Mouse (Mus musculus) urinary bladder, postnatal 10 days (tissue): Measurements from ENCODE around the gene Ccdc107.

Experiments used
- DNase-seq: peaks from one replicate; pipeline ENCODE4 v3.0.0; 2022; ENCODE audit warnings: low spot score

Ccdc107 gene

DNA sequence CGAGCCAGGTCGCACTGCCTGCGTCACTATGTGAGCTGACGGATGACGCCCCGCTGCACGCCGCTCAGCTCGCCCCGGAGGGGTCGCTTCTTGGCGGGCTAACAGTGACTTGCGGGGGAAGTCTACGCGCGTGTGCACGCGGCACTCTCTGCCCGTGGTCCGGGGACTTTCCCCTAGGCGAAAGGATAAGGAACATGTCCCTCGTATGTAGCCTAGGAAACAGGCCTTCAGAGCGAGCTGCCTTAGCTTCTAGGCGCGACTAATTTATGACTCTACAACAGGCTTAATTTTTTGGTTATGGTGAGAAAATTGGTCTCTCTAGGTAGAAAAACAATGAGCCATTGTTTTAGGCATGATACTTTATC lies at the start of gene Ccdc107:
Gene Ccdc107, plus strand, starts transcription at position 80 of the 365 bp plus-strand sequence.
- DNase-seq = peak; percentile 53

DNA sequence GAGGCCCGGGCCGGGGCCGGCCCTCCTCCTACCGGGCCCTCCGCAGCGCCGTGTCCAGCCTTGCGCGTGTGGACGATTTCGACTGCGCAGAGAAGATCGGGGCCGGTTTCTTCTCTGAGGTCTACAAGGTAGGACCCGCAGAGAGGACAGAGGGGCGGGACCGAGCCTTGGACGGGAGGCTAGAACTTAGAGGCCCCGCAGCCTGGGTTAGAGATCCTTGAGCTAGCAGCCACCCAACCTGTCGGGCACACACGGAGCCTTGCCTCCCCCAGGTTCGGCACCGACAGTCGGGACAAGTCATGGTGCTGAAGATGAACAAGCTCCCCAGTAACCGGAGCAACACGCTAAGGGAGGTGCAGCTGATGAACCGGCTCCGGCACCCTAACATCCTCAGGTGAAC lies 49.2 kb upstream of the Ccdc107 start:
- no peak for DNase-seq

DNA sequence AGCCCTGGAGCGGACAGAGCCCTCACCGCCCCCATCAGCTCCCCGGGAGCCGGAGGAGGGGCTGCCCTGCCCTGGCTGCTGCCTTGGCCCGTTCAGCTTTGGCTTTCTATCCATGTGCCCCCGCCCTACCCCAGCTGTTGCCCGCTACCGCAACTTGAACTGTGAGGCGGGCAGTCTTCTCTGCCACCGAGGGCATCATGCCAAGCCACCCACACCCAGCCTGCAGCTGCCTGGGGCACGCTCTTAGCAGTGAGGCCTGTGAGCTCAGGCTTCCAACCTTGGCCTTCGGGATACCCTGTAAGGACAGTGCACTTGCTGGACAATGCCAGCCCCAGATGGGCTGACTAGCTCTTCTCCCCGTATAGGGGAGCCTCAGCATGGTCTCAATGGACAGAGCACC lies 45.4 kb upstream of the Ccdc107 start:
- no peak for DNase-seq

DNA sequence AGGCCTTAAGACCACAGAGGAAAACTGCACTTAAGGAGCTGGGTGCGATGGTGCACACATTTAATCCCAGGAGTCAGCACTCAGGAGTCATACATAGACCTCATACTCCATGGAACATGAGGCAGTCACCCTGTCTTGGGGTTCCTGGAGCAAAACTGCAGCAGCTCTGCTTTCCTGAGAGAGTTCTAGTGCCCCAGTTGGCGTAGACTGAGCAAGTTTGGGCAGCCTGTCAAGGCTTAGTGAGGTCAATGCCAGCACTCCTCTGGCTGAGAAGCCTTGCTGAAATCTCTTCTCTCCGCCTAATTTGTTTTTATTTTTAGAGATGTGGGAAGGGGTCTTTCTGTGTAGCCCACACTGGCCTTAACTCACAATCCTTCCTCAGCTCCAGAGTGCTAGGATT lies 44.1 kb upstream of the Ccdc107 start:
- DNase-seq = no peak

GRCm38 (mm10) chr4:43452315-43452714 lies 40.4 kb upstream of the Ccdc107 start:
- no peak for DNase-seq

GRCm38 (mm10) chr4:43453413-43453812 lies 39.3 kb upstream of the Ccdc107 start:
- no peak for DNase-seq

- no peak for DNase-seq
Measured at GRCm38 (mm10) chr4:43454041-43454836, 38.5 kb upstream of the Ccdc107 start, which contains the start of gene Cd72. TSS of gene Cd72 (minus strand) at chr4:43454628.

DNA sequence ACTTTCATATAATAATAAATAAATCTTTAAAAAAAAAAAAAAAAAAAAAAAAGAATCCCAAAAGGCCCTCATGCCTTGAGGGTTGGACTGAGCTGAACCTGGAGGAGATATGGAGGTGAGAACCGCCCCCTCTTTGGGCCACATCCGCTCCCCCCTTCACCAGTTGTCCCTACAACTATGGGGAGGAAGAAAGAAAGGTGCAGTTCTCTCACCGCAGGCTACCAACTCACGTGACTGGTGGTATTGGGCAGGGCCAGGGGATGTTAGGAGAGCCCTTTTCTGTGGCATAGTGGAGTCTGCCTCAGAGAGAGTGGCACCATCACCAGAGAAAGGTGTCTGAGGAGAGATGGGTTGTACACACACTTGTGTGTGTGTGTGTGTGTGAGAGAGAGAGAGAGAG lies 36.2 kb upstream of the Ccdc107 start:
- no peak for DNase-seq

- no peak for DNase-seq
Measured at GRCm38 (mm10) chr4:43457124-43457523, 35.6 kb upstream of the Ccdc107 start.

DNA sequence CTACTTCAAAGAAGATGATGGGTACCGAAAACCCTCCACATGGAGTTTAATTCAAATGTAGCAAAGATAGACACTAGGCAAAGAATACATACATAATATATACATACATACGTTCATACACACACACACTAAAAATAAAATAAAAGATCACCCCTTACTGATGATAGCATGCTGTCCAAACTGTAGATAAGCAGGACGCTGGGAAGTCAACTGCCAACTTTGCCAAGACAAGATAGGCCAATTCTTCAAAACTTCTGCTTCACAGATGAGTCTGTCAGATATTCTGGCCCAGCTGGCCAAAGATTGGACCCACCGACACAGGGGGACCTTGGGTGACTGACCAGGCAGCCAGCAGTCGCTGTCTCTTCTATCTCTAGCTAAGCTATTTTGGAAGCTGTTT lies 29.6 kb upstream of the Ccdc107 start:
- DNase-seq = no peak

DNA sequence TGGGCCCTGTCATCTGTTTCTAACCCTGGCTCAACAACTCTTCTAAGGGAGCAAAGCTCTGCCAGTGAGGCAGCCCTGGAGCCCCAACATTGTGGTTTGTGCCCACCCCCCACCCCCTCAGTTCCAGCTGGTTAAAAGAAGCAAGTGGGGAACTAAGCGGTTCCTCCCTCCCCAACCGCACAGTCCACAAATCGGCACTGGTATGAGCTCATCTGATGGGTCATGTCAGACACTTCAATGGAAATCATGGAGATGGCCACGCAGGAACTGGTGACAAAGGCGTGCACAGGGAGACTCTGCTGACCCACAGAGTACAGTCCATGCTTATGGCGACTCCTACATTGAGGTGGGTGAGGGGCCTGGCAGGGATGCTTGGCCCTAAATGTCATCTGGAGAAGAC lies 26.8 kb upstream of the Ccdc107 start:
- DNase-seq = no peak

GRCm38 (mm10) chr4:43466872-43467271 lies 25.8 kb upstream of the Ccdc107 start:
- no peak for DNase-seq

- no peak for DNase-seq
Measured at GRCm38 (mm10) chr4:43470301-43470700, 22.4 kb upstream of the Ccdc107 start.

GRCm38 (mm10) chr4:43473636-43474035 lies 19.1 kb upstream of the Ccdc107 start:
- DNase-seq = no peak

DNA sequence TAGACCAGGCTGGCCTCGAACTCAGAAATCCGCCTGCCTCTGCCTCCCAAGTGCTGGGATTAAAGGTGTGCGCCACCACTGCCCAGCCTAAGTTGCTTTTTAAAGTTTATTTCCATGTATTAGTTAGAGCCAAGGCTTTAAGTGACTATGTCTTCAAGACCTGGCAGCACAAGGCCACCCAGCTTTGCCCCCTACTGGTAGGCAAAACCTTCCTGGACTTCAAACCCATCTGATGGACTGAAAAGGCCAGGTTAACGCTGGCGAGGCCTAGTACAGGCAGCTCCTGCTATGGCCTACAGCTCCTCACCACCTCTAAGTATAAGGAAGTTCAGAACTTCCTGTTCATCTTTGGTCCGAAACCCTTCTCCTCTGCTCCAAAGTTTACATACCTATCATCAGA lies 16.1 kb upstream of the Ccdc107 start:
- no peak for DNase-seq

DNA sequence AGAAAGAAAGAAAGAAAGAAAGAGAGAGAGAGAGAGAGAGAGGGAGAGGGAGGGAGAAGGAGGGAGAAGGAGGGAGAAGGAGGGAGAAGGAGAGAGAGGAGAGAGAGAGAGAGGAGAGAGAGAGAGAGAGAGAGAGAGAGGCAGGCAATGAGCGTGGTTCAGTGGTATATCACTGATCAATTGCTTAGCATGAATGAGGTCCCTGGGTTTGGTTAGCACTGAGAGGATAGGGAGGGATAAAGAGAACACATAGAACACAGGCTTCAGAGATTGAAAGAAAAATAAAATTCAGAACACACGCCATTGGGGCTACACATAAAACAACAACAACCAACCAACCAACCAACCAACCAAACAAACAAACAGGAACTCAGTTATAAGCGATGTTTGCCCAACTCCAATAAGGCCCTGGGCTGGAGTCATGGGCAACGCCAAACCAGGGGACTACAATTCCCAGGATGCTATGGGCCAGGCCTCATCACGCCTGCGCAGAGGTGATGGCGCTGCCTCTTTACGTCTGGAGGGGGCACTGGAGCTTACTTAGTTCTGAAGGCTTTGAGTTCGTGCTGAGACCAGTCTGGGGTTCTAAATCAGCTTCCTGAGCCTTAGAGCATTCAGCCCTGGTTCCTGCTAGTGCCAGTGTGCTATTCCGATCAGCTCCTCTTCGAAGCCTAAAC lies 14.7 kb upstream of the Ccdc107 start:
- no peak for DNase-seq

DNA sequence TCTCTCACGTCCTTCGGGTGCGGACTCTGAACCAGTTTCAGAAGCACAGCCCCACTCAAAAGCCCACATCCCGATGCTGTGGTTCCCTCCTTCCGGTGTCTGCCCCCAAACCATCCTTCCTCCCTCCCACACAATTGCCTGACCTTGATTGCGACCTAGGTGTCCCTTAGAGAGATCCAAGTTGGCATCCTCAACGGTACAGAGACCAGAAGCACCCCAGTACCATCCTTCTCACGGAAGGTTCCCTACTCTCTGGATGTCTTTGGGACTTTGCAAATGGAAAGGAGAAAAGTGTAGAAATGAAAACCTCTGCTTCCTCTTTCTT lies 14.2 kb upstream of the Ccdc107 start:
- DNase-seq = no peak

- peak; percentile 49 for DNase-seq
Measured at GRCm38 (mm10) chr4:43478906-43479832, 13.5 kb upstream of the Ccdc107 start.

DNA sequence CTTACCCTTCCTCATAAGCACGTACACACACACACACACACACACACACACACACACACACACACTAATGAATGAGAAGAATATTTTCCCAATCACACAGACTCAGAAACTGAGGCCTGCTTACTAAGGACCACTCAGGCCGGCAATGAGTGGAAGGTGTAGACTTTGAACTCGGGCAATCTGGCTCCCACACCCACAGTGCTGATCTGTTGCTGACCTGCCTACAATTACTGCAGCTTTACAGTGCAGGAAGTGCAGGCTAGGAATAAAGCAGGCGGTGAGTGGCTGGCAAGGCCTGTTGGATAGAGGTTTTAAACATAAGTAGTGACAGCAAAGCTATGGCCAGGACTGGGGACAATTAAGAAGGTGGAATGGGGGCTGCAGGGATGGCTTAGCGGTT lies 11.7 kb upstream of the Ccdc107 start:
- DNase-seq = no peak

DNA sequence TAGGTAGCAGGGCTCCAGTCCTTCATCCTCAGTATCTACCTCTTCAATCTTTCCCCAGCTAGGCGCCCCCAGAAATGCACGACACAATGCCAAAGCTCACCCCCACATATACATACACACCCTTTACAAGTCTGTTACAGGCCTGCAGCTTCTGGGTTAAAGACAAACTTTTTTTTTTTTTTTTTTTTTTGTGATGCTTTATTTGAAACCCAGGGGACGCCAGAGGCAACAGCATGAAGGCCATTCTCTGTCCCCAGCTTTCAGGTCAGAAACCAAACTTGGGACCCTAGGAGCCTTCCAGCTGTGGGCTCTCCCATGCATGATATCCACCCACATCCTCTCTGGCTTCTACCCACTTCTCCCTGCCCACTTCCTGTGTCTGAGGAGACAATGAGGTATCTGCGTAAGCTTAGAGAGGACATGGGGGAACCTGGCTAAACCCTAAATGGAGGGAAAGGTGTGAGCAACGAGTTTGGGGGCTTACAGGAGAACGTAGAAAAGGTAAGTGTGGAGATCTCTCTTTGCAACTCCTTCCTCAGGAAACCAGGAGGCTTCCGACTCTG lies 10.7 kb upstream of the Ccdc107 start:
- DNase-seq = no peak

GRCm38 (mm10) chr4:43482591-43482990 lies 10.1 kb upstream of the Ccdc107 start:
- no peak for DNase-seq

DNA sequence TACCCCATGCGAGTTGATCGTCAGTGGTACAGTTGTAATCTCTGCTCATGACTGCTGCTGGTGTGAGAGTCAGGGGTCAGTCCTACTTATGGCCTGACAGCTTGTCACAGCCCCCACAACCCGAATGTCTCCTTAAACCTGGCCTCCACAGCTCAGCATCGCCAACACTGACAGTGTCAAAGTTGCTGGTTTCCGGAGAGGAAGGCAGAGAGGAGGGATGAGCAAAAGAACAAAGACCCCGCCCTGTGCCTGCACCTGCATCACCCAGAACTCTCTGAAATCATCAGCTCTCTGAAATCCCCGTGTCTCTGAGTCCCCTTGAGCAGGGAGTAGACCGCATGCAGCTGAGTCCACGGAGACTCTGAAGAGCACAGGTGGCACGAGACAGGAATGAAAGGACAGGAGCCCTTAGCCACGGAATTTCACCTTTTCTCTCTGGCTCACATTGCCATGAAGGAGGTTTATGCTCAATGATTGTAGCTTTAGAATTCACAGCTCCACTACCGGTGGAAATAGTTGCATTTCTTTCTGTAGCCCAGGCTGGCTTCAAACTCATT lies 9.1 kb upstream of the Ccdc107 start, which contains the start of gene Sit1:
Gene Sit1, minus strand, starts transcription at position 200 of the 557 bp plus-strand sequence.
- no peak for DNase-seq
